Mouse (Mus musculus): ENCODE data around the gene Ahnak. TPM values are rescaled to one million over a fixed set of nuclear protein-coding genes. Genes with fewer than 3 reads are reported as not detected.
"Not testable (repeated sequence)": the region's sequence is repeated elsewhere in the genome, so short reads cannot be mapped to it uniquely, and the experiment has no call there.

The Ahnak gene
- total RNA-seq, 2 experiments from 2014 or later: 283 to 326 TPM

- intact Hi-C loops (cut with DNase I): no loop called here
Measured at GRCm38 (mm10) chr19:8991245-8991870, 2.3 kb downstream of the Ahnak start.

GRCm38 (mm10) chr19:8991871-8992735 lies 3.0 kb downstream of the Ahnak start:
- DNase-seq (ENCODE audit: low spot score): no peak
- intact Hi-C loops (cut with DNase I): loop anchor here (2.0 kb wide), 1 partner anchor 91 kb away; no protein-coding TSS in a partner anchor

More at GRCm38 (mm10) chr19:8991245-8991870, 2.3 kb downstream of the Ahnak start:
- DNase-seq (ENCODE audit: low spot score): no peak

GRCm38 (mm10) chr19:8992769-8993624 lies 3.9 kb downstream of the Ahnak start:
- peak; percentile 88 for DNase-seq (ENCODE audit: low spot score)
- intact Hi-C loops (cut with DNase I): loop anchor here (2.0 kb wide), 1 partner anchor 90 kb away; no protein-coding TSS in a partner anchor

GRCm38 (mm10) chr19:8993625-8993912 lies 4.5 kb downstream of the Ahnak start:
- intact Hi-C loops (cut with DNase I): loop anchor here (2.0 kb wide), 1 partner anchor 89 kb away; no protein-coding TSS in a partner anchor
- no peak for DNase-seq (ENCODE audit: low spot score)

- no peak for DNase-seq (ENCODE audit: low spot score)
- intact Hi-C loops (cut with DNase I): loop anchor here (2.0 kb wide), 1 partner anchor 38 kb away; no protein-coding TSS in a partner anchor
Measured at GRCm38 (mm10) chr19:8994813-8995607, 5.9 kb downstream of the Ahnak start.

GRCm38 (mm10) chr19:8996601-8997000 lies 7.5 kb downstream of the Ahnak start:
- intact Hi-C loops (cut with DNase I): no loop called here
- no peak for DNase-seq (ENCODE audit: low spot score)

GRCm38 (mm10) chr19:8997546-8997945 lies 8.5 kb downstream of the Ahnak start:
- peak; percentile 89 for DNase-seq (ENCODE audit: low spot score)
- intact Hi-C loops (cut with DNase I): no loop called here

GRCm38 (mm10) chr19:8998546-8998945 lies 9.5 kb downstream of the Ahnak start:
- intact Hi-C loops (cut with DNase I): loop anchor here (2.0 kb wide), 1 partner anchor 24 kb away; no protein-coding TSS in a partner anchor

GRCm38 (mm10) chr19:8999223-8999622 lies 10.1 kb downstream of the Ahnak start:
- no peak for DNase-seq (ENCODE audit: low spot score)
- intact Hi-C loops (cut with DNase I): loop anchor here (2.0 kb wide), 1 partner anchor 24 kb away; no protein-coding TSS in a partner anchor

More at GRCm38 (mm10) chr19:8998546-8998945, 9.5 kb downstream of the Ahnak start:
- DNase-seq (ENCODE audit: low spot score): no peak

- intact Hi-C loops (cut with DNase I); DNase-seq (ENCODE audit: low spot score): not testable (repeated sequence)
Measured at GRCm38 (mm10) chr19:9006915-9007314, 17.8 kb downstream of the Ahnak start.

- DNase-seq (ENCODE audit: low spot score): no peak
- intact Hi-C loops (cut with DNase I): no loop called here
Measured at GRCm38 (mm10) chr19:9019298-9019697, 30.2 kb downstream of the Ahnak start.

- intact Hi-C loops (cut with DNase I): loop anchor here (2.0 kb wide), 1 partner anchor 24 kb away; no protein-coding TSS in a partner anchor
- DNase-seq (ENCODE audit: low spot score): peak; percentile 31
Measured at GRCm38 (mm10) chr19:9023021-9023778, 34.1 kb downstream of the Ahnak start.

GRCm38 (mm10) chr19:9025562-9026257 lies 36.6 kb downstream of the Ahnak start:
- DNase-seq (ENCODE audit: low spot score): no peak
- intact Hi-C loops (cut with DNase I): no loop called here

- no peak for DNase-seq (ENCODE audit: low spot score)
- intact Hi-C loops (cut with DNase I): no loop called here
Measured at GRCm38 (mm10) chr19:9026634-9027033, 37.5 kb downstream of the Ahnak start.

- intact Hi-C loops (cut with DNase I): no loop called here
- peak; percentile 27 for DNase-seq (ENCODE audit: low spot score)
Measured at GRCm38 (mm10) chr19:9027795-9028194, 38.7 kb downstream of the Ahnak start.

- DNase-seq (ENCODE audit: low spot score): peak; percentile 31
- intact Hi-C loops (cut with DNase I): no loop called here
Measured at GRCm38 (mm10) chr19:9028375-9028774, 39.3 kb downstream of the Ahnak start.

- intact Hi-C loops (cut with DNase I): loop anchor here (5.0 kb wide), 1 partner anchor 43 kb away; no protein-coding TSS in a partner anchor
- no peak for DNase-seq (ENCODE audit: low spot score)
Measured at GRCm38 (mm10) chr19:9029640-9030262, 40.7 kb downstream of the Ahnak start.

All from heart, postnatal 25 days (tissue).